Mouse (Mus musculus): ENCODE data around the gene Otoa.

DNA sequence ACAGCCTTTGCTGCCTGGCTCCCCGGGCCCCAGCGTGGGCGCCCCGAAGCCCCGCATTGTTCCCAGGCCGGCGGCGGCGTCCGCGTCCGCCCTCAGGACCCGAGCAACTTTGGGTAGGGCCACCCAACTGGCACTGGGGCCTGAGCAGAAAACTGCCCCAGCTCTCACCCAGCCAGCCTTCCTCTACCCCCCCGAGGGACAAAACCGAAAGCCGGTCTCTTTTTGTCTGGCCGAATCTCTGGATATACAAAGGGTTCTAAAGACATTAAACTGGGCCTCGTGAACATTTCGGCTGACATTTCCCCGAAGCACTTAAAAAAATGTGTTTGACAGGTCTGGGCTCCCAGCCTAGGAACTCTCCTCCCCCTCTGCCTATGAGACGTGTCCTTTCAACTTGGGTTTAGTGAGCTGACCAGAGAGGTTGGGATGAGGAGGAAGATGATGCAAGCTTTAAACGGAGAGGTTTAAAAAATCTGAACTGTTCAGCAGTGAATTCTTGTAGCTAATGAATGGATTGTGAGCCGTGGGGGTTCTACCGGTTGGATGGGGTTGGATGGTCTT lies 46.2 kb upstream of the Otoa start:
- TF ChIP-seq CTCF (IDR thresholded peaks at IDR 0.05; ENCODE audit: low read depth) (no peak), EP300 (IDR thresholded peaks at IDR 0.05; ENCODE audit: low read depth) (no peak)
